Mouse (Mus musculus): ENCODE measurements around the gene Hk2. TPM values are rescaled to one million over a fixed set of nuclear protein-coding genes. Genes with fewer than 3 reads are reported as not detected.

Gene Hk2
- polyA plus RNA-seq, 1 experiment from 2014 or later, result 20.5 TPM

GRCm38 (mm10) chr6:82753638-82754361 is 20.5 kb downstream of the Hk2 start:
- no peak overlapping the region for H3K9ac ChIP-seq
- no peaks in the 10 kb centered on the region for H3K27me3 ChIP-seq
- ATAC-seq (ENCODE audit: insufficient number of reproducible peaks, insufficient read depth, low FRiP score, low TSS enrichment, low read depth), result no peak
- no peak overlapping the region for H3K4me3 ChIP-seq
- peaks cover 19% of the 10 kb centered on the region for H3K36me3 ChIP-seq
- H3K4me1 ChIP-seq, result peaks cover 7% of the 10 kb centered on the region; the same call in 1 of the 2 replicates
- H3K27ac ChIP-seq, result no peak overlapping the region
- WGBS, result 90% methylated on average over 14 of the region's 14 CpGs
- no peaks in the 10 kb centered on the region for H3K9me3 ChIP-seq
- H3K4me2 ChIP-seq, result no peak overlapping the region

DNA sequence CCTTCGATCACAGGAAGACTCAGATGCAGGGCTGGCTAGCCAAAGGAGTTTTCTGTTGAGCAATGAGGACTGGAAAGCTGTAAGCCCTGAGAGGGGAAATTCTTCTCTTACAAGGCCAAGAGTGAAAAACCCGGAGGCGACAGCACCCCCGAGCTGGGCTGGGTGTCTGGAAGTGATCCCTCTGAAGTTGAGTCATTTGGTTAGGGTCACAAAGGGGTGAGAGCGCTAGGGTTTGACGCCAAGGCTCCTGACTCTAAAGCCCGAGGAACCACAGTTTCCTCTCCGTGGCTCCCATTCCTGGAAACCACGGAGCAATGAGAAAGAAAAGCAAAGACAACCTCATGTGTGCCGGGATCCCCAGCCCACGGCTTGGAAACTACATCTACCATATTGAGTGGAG is 21.2 kb downstream of the Hk2 start:
- ATAC-seq (ENCODE audit: insufficient number of reproducible peaks, insufficient read depth, low FRiP score, low TSS enrichment, low read depth), result no peak
- no peak overlapping the region for H3K27ac ChIP-seq

DNA sequence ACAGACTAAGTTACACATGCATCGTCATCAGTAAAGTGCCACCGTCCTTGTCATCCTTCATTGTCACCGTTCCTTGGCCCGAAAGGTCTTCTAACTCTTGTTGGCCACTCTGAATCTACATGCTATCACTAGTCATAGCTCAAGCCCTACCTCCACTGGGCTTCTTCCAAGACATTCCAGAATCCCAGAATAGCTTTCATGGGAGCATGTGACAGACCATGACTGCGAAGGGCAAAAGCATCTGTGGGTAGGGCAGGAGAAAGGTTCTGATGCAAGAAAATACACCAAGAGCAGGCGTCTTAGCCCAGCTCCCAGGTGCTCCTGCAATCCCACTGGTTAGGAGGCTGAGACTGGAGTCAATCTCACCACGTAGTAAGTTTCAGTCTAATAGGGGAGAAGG is 22.5 kb downstream of the Hk2 start:
- H3K27ac ChIP-seq, result no peak overlapping the region
- H3K4me2 ChIP-seq, result no peak overlapping the region
- peaks cover 7% of the 10 kb centered on the region; the same call in 1 of the 2 replicates for H3K4me1 ChIP-seq
- H3K9me3 ChIP-seq, result no peaks in the 10 kb centered on the region
- H3K4me3 ChIP-seq, result no peak overlapping the region
- no peak for ATAC-seq (ENCODE audit: insufficient number of reproducible peaks, insufficient read depth, low FRiP score, low TSS enrichment, low read depth)
- peaks cover 28% of the 10 kb centered on the region for H3K36me3 ChIP-seq
- no peak overlapping the region for H3K9ac ChIP-seq
- no peaks in the 10 kb centered on the region for H3K27me3 ChIP-seq
- WGBS, result 94% methylated on average over 7 of the region's 7 CpGs

More for the DNA sequence above, 21.2 kb downstream of the Hk2 start:
- no peak overlapping the region for H3K4me2 ChIP-seq
- H3K9me3 ChIP-seq, result no peaks in the 10 kb centered on the region
- peaks cover 7% of the 10 kb centered on the region; the same call in 1 of the 2 replicates for H3K4me1 ChIP-seq
- H3K4me3 ChIP-seq, result no peak overlapping the region
- H3K27me3 ChIP-seq, result no peaks in the 10 kb centered on the region
- WGBS, result 57% methylated on average over 11 of the region's 11 CpGs
- H3K9ac ChIP-seq, result no peak overlapping the region
- H3K36me3 ChIP-seq, result peaks cover 27% of the 10 kb centered on the region

DNA sequence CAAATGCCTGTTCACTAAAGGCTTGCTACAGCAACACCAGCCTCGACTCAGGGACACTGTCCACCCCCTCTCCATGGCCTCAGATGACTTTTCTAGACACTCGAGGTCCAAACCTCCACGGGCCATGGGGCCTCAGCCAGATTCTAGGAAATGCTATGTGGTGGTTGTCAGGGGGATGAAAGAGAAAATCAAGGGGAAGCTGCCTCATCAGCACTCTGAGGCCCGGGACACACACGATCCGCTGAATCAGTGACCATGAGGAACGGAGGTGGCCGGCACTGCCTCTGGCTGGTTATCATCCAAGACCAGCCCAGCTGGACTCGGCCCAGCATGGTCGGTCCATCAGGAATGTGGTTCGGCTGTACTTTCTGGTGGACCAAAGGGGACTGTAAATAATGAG is 23.2 kb downstream of the Hk2 start:
- ATAC-seq (ENCODE audit: insufficient number of reproducible peaks, insufficient read depth, low FRiP score, low TSS enrichment, low read depth), result no peak
- H3K4me1 ChIP-seq, result peaks cover 7% of the 10 kb centered on the region; the same call in 1 of the 2 replicates
- no peaks in the 10 kb centered on the region for H3K27me3 ChIP-seq
- 88% methylated on average over 11 of the region's 11 CpGs for WGBS
- H3K36me3 ChIP-seq, result peaks cover 33% of the 10 kb centered on the region
- no peak overlapping the region for H3K4me2 ChIP-seq
- H3K4me3 ChIP-seq, result no peak overlapping the region
- H3K9me3 ChIP-seq, result no peaks in the 10 kb centered on the region
- no peak overlapping the region for H3K27ac ChIP-seq
- H3K9ac ChIP-seq, result no peak overlapping the region

DNA sequence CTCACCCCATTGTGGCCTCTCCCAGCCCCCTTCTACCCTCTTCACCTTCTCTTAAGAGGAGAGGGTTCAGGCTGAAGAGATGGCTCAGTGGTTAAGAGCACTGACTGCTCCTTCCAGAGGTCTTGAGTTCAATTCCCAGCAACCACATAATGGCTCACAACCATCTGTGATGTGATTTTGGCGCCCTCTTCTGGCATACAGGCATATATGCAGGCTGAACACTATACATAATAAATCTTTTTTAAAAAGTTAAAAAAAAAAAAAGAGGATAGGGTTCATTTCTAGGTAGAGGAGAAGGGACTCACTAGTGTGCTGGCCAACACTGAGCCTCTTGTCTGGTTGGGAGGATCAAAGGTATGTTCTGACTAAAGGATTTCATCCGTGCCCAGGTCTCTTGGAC is 24.2 kb downstream of the Hk2 start:
- Histone ChIP-seq H3K4me2 (no peak overlapping the region), H3K4me3 (no peak overlapping the region), H3K27me3 (no peaks in the 10 kb centered on the region), H3K9me3 (no peaks in the 10 kb centered on the region), H3K9ac (no peak overlapping the region), H3K27ac (no peak overlapping the region), H3K4me1 (peaks cover 7% of the 10 kb centered on the region; the same call in 1 of the 2 replicates), H3K36me3 (peaks cover 35% of the 10 kb centered on the region)
- WGBS, result 63% methylated on average over 2 of the region's 2 CpGs
- ATAC-seq (ENCODE audit: insufficient number of reproducible peaks, insufficient read depth, low FRiP score, low TSS enrichment, low read depth), result no peak; the same call in 1 of the 2 replicates

- H3K9me3 ChIP-seq, result no peaks in the 10 kb centered on the region
- no peak for ATAC-seq (ENCODE audit: insufficient number of reproducible peaks, insufficient read depth, low FRiP score, low TSS enrichment, low read depth)
- no peak overlapping the region for H3K9ac ChIP-seq
- H3K36me3 ChIP-seq, result peaks cover 43% of the 10 kb centered on the region
- H3K27ac ChIP-seq, result no peak overlapping the region
- WGBS, result 91% methylated on average over 9 of the region's 9 CpGs
- no peak overlapping the region for H3K4me3 ChIP-seq
- no peaks in the 10 kb centered on the region for H3K27me3 ChIP-seq
- H3K4me2 ChIP-seq, result no peak overlapping the region
- H3K4me1 ChIP-seq, result peaks cover 6% of the 10 kb centered on the region; the same call in 1 of the 2 replicates
Observed at GRCm38 (mm10) chr6:82748106-82748672, 26.1 kb downstream of the Hk2 start.

DNA sequence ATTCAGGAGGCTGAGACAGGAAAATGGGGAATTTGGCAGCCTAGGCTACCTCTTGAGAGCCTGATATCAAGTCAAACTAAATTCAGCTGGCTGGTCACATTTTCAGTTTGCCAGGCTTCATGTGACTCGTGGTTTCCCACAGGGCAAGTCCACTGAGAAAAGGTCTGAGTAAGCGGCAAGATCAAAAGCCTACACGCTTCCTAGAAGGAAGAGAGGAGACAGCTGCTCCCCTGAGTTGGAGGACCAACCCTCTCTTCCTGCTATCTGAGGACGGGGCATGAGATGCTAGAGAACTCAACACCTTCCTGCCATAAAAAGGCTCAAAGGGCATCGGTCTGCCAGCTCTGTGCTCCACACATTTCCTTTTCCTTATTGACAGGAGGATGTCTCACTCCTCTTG is 27.2 kb downstream of the Hk2 start:
- H3K36me3 ChIP-seq, result peaks cover 54% of the 10 kb centered on the region
- 75% methylated on average over 5 of the region's 5 CpGs for WGBS

GRCm38 (mm10) chr6:82744553-82744952 is 29.7 kb downstream of the Hk2 start:
- Histone ChIP-seq H3K27me3 (no peaks in the 10 kb centered on the region), H3K4me2 (no peak overlapping the region), H3K9ac (no peak overlapping the region), H3K4me3 (no peak overlapping the region), H3K4me1 (no peaks in the 10 kb centered on the region), H3K36me3 (peaks cover 45% of the 10 kb centered on the region), H3K27ac (no peak overlapping the region), H3K9me3 (no peaks in the 10 kb centered on the region)
- 83% methylated on average over 9 of the region's 9 CpGs for WGBS
- no peak for ATAC-seq (ENCODE audit: insufficient number of reproducible peaks, insufficient read depth, low FRiP score, low TSS enrichment, low read depth)

More for the DNA sequence above, 27.2 kb downstream of the Hk2 start:
- no peak for ATAC-seq (ENCODE audit: insufficient number of reproducible peaks, insufficient read depth, low FRiP score, low TSS enrichment, low read depth)
- Histone ChIP-seq H3K4me1 (no peaks in the 10 kb centered on the region), H3K4me3 (no peak overlapping the region), H3K4me2 (no peak overlapping the region), H3K27me3 (no peaks in the 10 kb centered on the region), H3K9me3 (no peaks in the 10 kb centered on the region), H3K27ac (no peak overlapping the region), H3K9ac (no peak overlapping the region)

DNA sequence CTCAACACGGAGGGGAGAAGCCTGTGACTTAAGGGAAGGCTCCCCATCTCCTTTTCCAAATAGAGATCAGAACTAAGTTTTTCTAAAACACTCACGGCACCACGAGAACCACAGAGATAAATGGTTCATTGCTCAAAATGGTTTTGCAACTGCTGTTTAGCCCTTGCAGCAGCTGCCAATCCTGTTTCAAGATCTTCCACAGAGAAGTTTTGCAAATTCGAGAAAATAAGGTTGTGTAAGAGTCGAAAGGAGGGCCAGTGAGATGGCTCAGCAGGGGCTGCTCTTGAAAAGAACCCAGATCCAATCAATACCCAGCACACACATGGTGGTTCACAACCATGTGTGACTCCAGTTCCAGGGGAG is 32.8 kb downstream of the Hk2 start:
- no peak overlapping the region for H3K9ac ChIP-seq
- H3K4me2 ChIP-seq, result no peak overlapping the region
- H3K4me1 ChIP-seq, result no peaks in the 10 kb centered on the region
- no peak overlapping the region for H3K27ac ChIP-seq
- WGBS, result 86% methylated on average over 5 of the region's 5 CpGs
- H3K27me3 ChIP-seq, result no peaks in the 10 kb centered on the region
- H3K4me3 ChIP-seq, result no peak overlapping the region
- H3K36me3 ChIP-seq, result peaks cover 53% of the 10 kb centered on the region
- no peaks in the 10 kb centered on the region for H3K9me3 ChIP-seq
- no peak for ATAC-seq (ENCODE audit: insufficient number of reproducible peaks, insufficient read depth, low FRiP score, low TSS enrichment, low read depth)

GRCm38 (mm10) chr6:82740868-82741517 is 33.3 kb downstream of the Hk2 start:
- WGBS, result 83% methylated on average over 8 of the region's 8 CpGs
- H3K9me3 ChIP-seq, result no peaks in the 10 kb centered on the region
- no peak overlapping the region for H3K27ac ChIP-seq
- H3K4me3 ChIP-seq, result no peak overlapping the region
- H3K27me3 ChIP-seq, result no peaks in the 10 kb centered on the region
- no peak for ATAC-seq (ENCODE audit: insufficient number of reproducible peaks, insufficient read depth, low FRiP score, low TSS enrichment, low read depth)
- no peak overlapping the region for H3K9ac ChIP-seq
- peaks cover 52% of the 10 kb centered on the region for H3K36me3 ChIP-seq
- no peaks in the 10 kb centered on the region for H3K4me1 ChIP-seq
- H3K4me2 ChIP-seq, result no peak overlapping the region

GRCm38 (mm10) chr6:82740269-82740668 is 34.0 kb downstream of the Hk2 start:
- H3K9ac ChIP-seq, result no peak overlapping the region
- 29% methylated on average over 6 of the region's 6 CpGs for WGBS
- no peaks in the 10 kb centered on the region for H3K9me3 ChIP-seq
- H3K4me2 ChIP-seq, result peak overlapping the region; percentile 37
- peaks cover 58% of the 10 kb centered on the region for H3K36me3 ChIP-seq
- no peak overlapping the region for H3K4me3 ChIP-seq
- H3K27ac ChIP-seq, result no peak overlapping the region
- H3K4me1 ChIP-seq, result no peaks in the 10 kb centered on the region
- H3K27me3 ChIP-seq, result no peaks in the 10 kb centered on the region
- no peak for ATAC-seq (ENCODE audit: insufficient number of reproducible peaks, insufficient read depth, low FRiP score, low TSS enrichment, low read depth)
